Mouse (Mus musculus): ENCODE measurements around the gene Slc8a2. TPM values are rescaled to one million over a fixed set of nuclear protein-coding genes. Genes with fewer than 3 reads are reported as not detected.

Slc8a2 gene
- total and polyA plus RNA-seq, 2 experiments = 0.06 TPM; not detected in 1

DNA sequence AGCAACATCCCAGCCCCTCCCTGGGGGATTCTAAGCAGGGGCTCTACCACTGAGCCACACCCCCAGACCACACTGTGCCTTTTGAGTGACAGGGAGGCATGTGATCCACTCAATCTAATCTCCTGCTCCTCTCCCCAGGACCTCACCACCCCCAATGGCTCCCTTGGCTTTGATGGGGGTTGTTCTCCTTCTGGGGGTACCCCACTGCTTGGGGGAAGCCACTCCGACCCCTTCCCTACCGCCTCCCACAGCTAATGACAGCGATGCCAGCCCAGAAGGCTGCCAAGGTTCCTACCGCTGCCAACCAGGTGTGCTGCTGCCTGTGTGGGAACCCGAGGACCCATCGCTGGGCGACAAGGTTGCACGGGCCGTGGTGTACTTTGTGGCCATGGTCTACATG is 4.1 kb downstream of the Slc8a2 start:
- Histone ChIP-seq H3K79me2 (ENCODE audit: control insufficient read depth, insufficient read depth, low read length) (no peaks in the 10 kb centered on the region), H3K27ac (replicated peaks; ENCODE audit: insufficient read depth, low read depth, low read length) (no peak overlapping the region), H3K36me3 (ENCODE audit: control insufficient read depth, insufficient read depth, low read length) (no peaks in the 10 kb centered on the region), H3K4me3 (ENCODE audit: insufficient read depth, low read depth, low read length) (no peak overlapping the region), H3K9ac (ENCODE audit: low read depth, low read length) (no peak overlapping the region), H3K4me1 (ENCODE audit: control insufficient read depth, insufficient read depth, low read length) (peaks cover 2% of the 10 kb centered on the region), H3K27me3 (ENCODE audit: control insufficient read depth, insufficient read depth, low read length) (peaks cover 8% of the 10 kb centered on the region; the same call in 1 of the 2 replicates)
- WGBS = 84% methylated on average over 9 of the region's 9 CpGs
- TF ChIP-seq POLR2A (IDR thresholded peaks at IDR 0.05; ENCODE audit: extremely low read depth, insufficient read depth, low read length) (no peak), CTCF (IDR thresholded peaks at IDR 0.05; ENCODE audit: low read depth, low read length) (no peak)
- no peak for DNase-seq (ENCODE audit: extremely low read depth, low read depth, low spot score)

DNA sequence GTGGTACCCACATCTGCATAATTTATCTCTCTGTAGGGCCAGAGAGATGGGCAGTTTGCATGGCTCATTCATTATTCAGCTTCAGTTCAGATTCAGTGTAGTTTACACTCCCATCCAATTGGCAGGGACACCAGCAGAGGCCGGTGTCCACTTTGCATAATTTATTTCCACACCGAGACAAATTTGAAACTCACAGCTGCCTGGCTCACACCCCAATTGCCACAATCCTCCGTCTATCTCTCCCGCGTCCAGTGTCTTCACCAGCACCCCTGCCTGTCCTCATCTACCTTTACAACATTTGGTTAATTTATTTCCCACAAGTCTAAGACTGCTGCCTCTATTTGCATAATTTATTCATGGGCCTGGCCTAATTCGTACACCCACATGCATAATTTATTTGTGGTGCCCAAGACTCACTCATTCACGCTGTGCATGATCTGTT is 5.3 kb downstream of the Slc8a2 start:
- H3K9ac ChIP-seq (ENCODE audit: low read depth, low read length) = no peak overlapping the region
- TF ChIP-seq CTCF (IDR thresholded peaks at IDR 0.05; ENCODE audit: low read depth, low read length) (no peak), POLR2A (IDR thresholded peaks at IDR 0.05; ENCODE audit: extremely low read depth, insufficient read depth, low read length) (no peak)
- no peak for DNase-seq (ENCODE audit: extremely low read depth, low read depth, low spot score)
- no peaks in the 10 kb centered on the region for H3K36me3 ChIP-seq (ENCODE audit: control insufficient read depth, insufficient read depth, low read length)
- H3K27ac ChIP-seq (replicated peaks; ENCODE audit: insufficient read depth, low read depth, low read length) = no peak overlapping the region
- H3K4me3 ChIP-seq (ENCODE audit: insufficient read depth, low read depth, low read length) = no peak overlapping the region
- peaks cover 8% of the 10 kb centered on the region; the same call in 1 of the 2 replicates for H3K27me3 ChIP-seq (ENCODE audit: control insufficient read depth, insufficient read depth, low read length)
- WGBS = 68% methylated on average over 7 of the region's 7 CpGs
- H3K79me2 ChIP-seq (ENCODE audit: control insufficient read depth, insufficient read depth, low read length) = no peaks in the 10 kb centered on the region
- H3K4me1 ChIP-seq (ENCODE audit: control insufficient read depth, insufficient read depth, low read length) = no peaks in the 10 kb centered on the region

DNA sequence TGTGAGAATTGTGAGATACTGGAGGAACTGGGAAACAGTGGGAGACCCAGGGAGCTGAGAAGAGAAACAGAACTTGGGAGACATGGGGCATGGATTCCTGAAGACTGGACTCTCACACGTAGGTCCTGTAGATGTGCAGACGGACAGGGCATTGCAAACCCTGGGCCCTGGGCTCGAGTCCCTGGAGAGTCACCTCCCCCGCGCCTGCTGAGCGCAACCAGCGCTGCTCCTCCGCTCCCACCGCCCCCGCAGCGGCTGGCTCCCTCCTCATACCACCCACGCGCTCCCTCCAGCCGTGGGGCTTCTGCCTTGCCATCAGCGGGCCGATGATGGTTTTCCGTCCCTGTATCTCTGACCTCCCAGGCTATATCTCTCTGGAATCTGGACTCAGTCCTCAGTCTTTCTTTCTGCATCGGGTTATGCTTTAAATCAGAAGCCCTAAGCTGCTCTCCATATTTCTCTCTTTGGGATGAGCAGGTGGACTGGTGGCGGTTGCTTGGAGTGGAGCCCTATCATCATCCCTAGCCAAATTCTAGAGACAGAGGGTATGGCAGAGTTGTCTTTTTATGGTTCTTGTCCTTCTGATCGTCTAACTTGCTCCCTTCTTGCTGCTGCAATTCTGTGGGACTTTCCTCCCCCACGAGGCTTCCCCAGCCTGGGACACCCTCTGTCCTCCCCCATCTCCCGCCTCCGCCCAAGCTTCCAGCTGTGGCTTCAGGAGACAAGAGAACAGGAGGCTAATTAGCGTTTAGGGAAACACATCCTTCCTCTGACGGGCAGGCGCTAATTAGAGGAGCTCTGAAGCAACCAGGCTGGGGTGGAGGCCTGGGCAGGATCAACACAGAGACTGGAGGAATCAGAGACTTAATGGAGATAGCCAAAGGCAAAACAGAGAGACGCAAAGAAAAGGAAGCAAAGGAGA is 17.1 kb downstream of the Slc8a2 start:
- TF ChIP-seq CTCF (IDR thresholded peaks at IDR 0.05; ENCODE audit: low read depth, low read length) = no peak
- no peak for TF ChIP-seq POLR2A (IDR thresholded peaks at IDR 0.05; ENCODE audit: extremely low read depth, insufficient read depth, low read length)
- Histone ChIP-seq H3K27ac (replicated peaks; ENCODE audit: insufficient read depth, low read depth, low read length) (no peak overlapping the region), H3K36me3 (ENCODE audit: control insufficient read depth, insufficient read depth, low read length) (no peaks in the 10 kb centered on the region), H3K4me1 (ENCODE audit: control insufficient read depth, insufficient read depth, low read length) (no peaks in the 10 kb centered on the region), H3K27me3 (ENCODE audit: control insufficient read depth, insufficient read depth, low read length) (peaks cover 7% of the 10 kb centered on the region; the same call in 1 of the 2 replicates), H3K4me3 (ENCODE audit: insufficient read depth, low read depth, low read length) (no peak overlapping the region), H3K9ac (ENCODE audit: low read depth, low read length) (no peak overlapping the region), H3K79me2 (ENCODE audit: control insufficient read depth, insufficient read depth, low read length) (no peaks in the 10 kb centered on the region)
- WGBS = 46% methylated on average over 27 of the region's 27 CpGs
- no peak for DNase-seq (ENCODE audit: extremely low read depth, low read depth, low spot score)

DNA sequence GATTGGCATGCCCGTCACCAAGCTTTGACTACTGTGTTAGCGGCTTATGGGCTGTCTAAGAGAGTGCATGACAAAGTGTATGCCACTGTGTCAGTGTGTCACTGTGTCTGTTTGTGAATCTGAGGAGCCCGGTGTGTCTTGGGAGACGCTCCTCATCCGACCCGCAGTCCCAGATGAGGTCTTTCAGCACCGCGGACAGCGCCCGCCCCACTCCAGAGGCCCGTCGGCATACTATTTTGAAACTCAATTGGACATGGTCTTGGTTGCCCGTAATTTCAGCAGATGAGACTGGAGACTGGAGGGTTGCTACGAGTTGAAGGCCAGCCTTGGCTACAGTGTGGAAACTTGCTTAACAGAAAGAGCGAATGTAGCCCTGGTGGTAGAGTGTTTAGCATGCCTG is 18.0 kb downstream of the Slc8a2 start:
- H3K79me2 ChIP-seq (ENCODE audit: control insufficient read depth, insufficient read depth, low read length) = no peaks in the 10 kb centered on the region
- TF ChIP-seq POLR2A (IDR thresholded peaks at IDR 0.05; ENCODE audit: extremely low read depth, insufficient read depth, low read length) (no peak), CTCF (IDR thresholded peaks at IDR 0.05; ENCODE audit: low read depth, low read length) (no peak)
- no peaks in the 10 kb centered on the region for H3K4me1 ChIP-seq (ENCODE audit: control insufficient read depth, insufficient read depth, low read length)
- no peak for DNase-seq (ENCODE audit: extremely low read depth, low read depth, low spot score)
- no peak overlapping the region for H3K9ac ChIP-seq (ENCODE audit: low read depth, low read length)
- 16% methylated on average over 15 of the region's 15 CpGs for WGBS
- H3K4me3 ChIP-seq (ENCODE audit: insufficient read depth, low read depth, low read length) = no peak overlapping the region
- H3K27me3 ChIP-seq (ENCODE audit: control insufficient read depth, insufficient read depth, low read length) = peaks cover 7% of the 10 kb centered on the region; the same call in 1 of the 2 replicates
- no peak overlapping the region for H3K27ac ChIP-seq (replicated peaks; ENCODE audit: insufficient read depth, low read depth, low read length)
- H3K36me3 ChIP-seq (ENCODE audit: control insufficient read depth, insufficient read depth, low read length) = no peaks in the 10 kb centered on the region

DNA sequence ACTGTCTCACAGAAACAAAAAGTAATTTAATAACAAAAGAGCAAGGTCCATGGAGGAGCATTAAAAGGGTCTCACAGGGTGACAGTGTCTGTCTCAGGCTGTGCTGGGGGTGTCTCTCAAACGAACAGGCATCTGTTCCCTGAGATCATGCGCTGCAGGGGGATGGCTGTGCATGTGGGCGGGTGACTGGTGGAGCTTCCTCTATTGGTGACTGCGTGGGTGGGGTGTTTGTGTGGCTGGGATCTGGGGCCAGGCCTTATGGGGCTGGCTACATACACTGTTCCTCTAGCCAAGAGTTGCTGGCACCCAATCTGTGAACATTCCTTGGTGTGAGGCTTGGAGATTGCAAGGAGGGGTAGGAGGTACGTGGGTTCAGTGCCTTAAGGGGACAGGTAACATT is 19.6 kb downstream of the Slc8a2 start:
- WGBS = 49% methylated on average over 5 of the region's 5 CpGs
- H3K27ac ChIP-seq (replicated peaks; ENCODE audit: insufficient read depth, low read depth, low read length) = no peak overlapping the region
- H3K4me3 ChIP-seq (ENCODE audit: insufficient read depth, low read depth, low read length) = no peak overlapping the region
- no peak for DNase-seq (ENCODE audit: extremely low read depth, low read depth, low spot score)
- no peaks in the 10 kb centered on the region for H3K4me1 ChIP-seq (ENCODE audit: control insufficient read depth, insufficient read depth, low read length)
- no peak overlapping the region for H3K9ac ChIP-seq (ENCODE audit: low read depth, low read length)
- H3K79me2 ChIP-seq (ENCODE audit: control insufficient read depth, insufficient read depth, low read length) = no peaks in the 10 kb centered on the region
- TF ChIP-seq POLR2A (IDR thresholded peaks at IDR 0.05; ENCODE audit: extremely low read depth, insufficient read depth, low read length) (no peak), CTCF (IDR thresholded peaks at IDR 0.05; ENCODE audit: low read depth, low read length) (no peak)
- H3K36me3 ChIP-seq (ENCODE audit: control insufficient read depth, insufficient read depth, low read length) = no peaks in the 10 kb centered on the region
- H3K27me3 ChIP-seq (ENCODE audit: control insufficient read depth, insufficient read depth, low read length) = peaks cover 7% of the 10 kb centered on the region; the same call in 1 of the 2 replicates
